Mouse (Mus musculus): ENCODE measurements at regions not wholly inside any gene's neighbourhood (a gene's known extent, or its start where the extent isn't known, plus 50 kb on each side); places are given as distances from the start of the nearest gene placed in this dataset.
A peak's percentile ranks its signal among the peaks of the same experiment; 100 is the strongest.

- H3K36me3 ChIP-seq (ENCODE audit: control insufficient read depth, insufficient read depth, low read length): no peaks in the 10 kb centered on the region
- ATAC-seq (ENCODE audit: low FRiP score, low TSS enrichment): no peak
- H3K4me1 ChIP-seq (ENCODE audit: control insufficient read depth, insufficient read depth, low read length): peaks cover 19% of the 10 kb centered on the region; the same call in 1 of the 2 replicates
- H3K4me3 ChIP-seq (ENCODE audit: low read length): no peak overlapping the region
- H3K27ac ChIP-seq (ENCODE audit: low read depth, low read length): no peak overlapping the region
- peaks cover 4% of the 10 kb centered on the region; the same call in 1 of the 2 replicates for H3K27me3 ChIP-seq (ENCODE audit: control insufficient read depth, insufficient read depth, low read length)
- H3K4me2 ChIP-seq (replicated peaks; ENCODE audit: low read depth, low read length): peak overlapping the region; percentile 19
- no peak overlapping the region for H3K9ac ChIP-seq (ENCODE audit: low read depth, low read length)
- H3K9me3 ChIP-seq (ENCODE audit: control insufficient read depth, low read length): no peaks in the 10 kb centered on the region
- 7% methylated on average over 13 of the region's 13 CpGs for WGBS
These were observed 128.6 kb downstream of the 2410131K14Rik start for GRCm38 (mm10) chr5:118373581-118373981.

GRCm38 (mm10) chr5:118374968-118375367 is 129.9 kb downstream of the 2410131K14Rik start:
- Histone ChIP-seq H3K4me2 (replicated peaks; ENCODE audit: low read depth, low read length) (no peak overlapping the region), H3K27me3 (ENCODE audit: control insufficient read depth, insufficient read depth, low read length) (peaks cover 4% of the 10 kb centered on the region; the same call in 1 of the 2 replicates), H3K9me3 (ENCODE audit: control insufficient read depth, low read length) (no peaks in the 10 kb centered on the region), H3K36me3 (ENCODE audit: control insufficient read depth, insufficient read depth, low read length) (no peaks in the 10 kb centered on the region), H3K27ac (ENCODE audit: low read depth, low read length) (no peak overlapping the region), H3K4me3 (ENCODE audit: low read length) (no peak overlapping the region), H3K9ac (ENCODE audit: low read depth, low read length) (no peak overlapping the region), H3K4me1 (ENCODE audit: control insufficient read depth, insufficient read depth, low read length) (peaks cover 30% of the 10 kb centered on the region; the same call in 1 of the 2 replicates)
- 0 out of 2 replicates have a peak, but pooled peaks have one; percentile 12 for ATAC-seq (ENCODE audit: low FRiP score, low TSS enrichment)
- 58% methylated on average over 2 of the region's 2 CpGs for WGBS

GRCm38 (mm10) chr5:118375916-118376315 is 130.9 kb downstream of the 2410131K14Rik start:
- peaks cover 4% of the 10 kb centered on the region; the same call in 1 of the 2 replicates for H3K27me3 ChIP-seq (ENCODE audit: control insufficient read depth, insufficient read depth, low read length)
- no peak overlapping the region for H3K9ac ChIP-seq (ENCODE audit: low read depth, low read length)
- no peaks in the 10 kb centered on the region for H3K36me3 ChIP-seq (ENCODE audit: control insufficient read depth, insufficient read depth, low read length)
- H3K4me2 ChIP-seq (replicated peaks; ENCODE audit: low read depth, low read length): no peak overlapping the region
- 40% methylated on average over 5 of the region's 5 CpGs for WGBS
- H3K4me1 ChIP-seq (ENCODE audit: control insufficient read depth, insufficient read depth, low read length): peaks cover 37% of the 10 kb centered on the region
- no peak overlapping the region for H3K4me3 ChIP-seq (ENCODE audit: low read length)
- no peak overlapping the region for H3K27ac ChIP-seq (ENCODE audit: low read depth, low read length)
- no peak for ATAC-seq (ENCODE audit: low FRiP score, low TSS enrichment)
- H3K9me3 ChIP-seq (ENCODE audit: control insufficient read depth, low read length): no peaks in the 10 kb centered on the region

- WGBS: 57% methylated on average over 5 of the region's 5 CpGs
- Histone ChIP-seq H3K9ac (ENCODE audit: low read depth, low read length) (no peak overlapping the region), H3K9me3 (ENCODE audit: control insufficient read depth, low read length) (no peaks in the 10 kb centered on the region), H3K27ac (ENCODE audit: low read depth, low read length) (no peak overlapping the region), H3K4me1 (ENCODE audit: control insufficient read depth, insufficient read depth, low read length) (peaks cover 38% of the 10 kb centered on the region), H3K27me3 (ENCODE audit: control insufficient read depth, insufficient read depth, low read length) (peaks cover 4% of the 10 kb centered on the region; the same call in 1 of the 2 replicates), H3K36me3 (ENCODE audit: control insufficient read depth, insufficient read depth, low read length) (no peaks in the 10 kb centered on the region), H3K4me3 (ENCODE audit: low read length) (no peak overlapping the region), H3K4me2 (replicated peaks; ENCODE audit: low read depth, low read length) (no peak overlapping the region)
- no peak for ATAC-seq (ENCODE audit: low FRiP score, low TSS enrichment)
These were observed 131.5 kb downstream of the 2410131K14Rik start for GRCm38 (mm10) chr5:118376478-118376877.

- Histone ChIP-seq H3K9ac (ENCODE audit: low read depth, low read length) (no peak overlapping the region), H3K36me3 (ENCODE audit: control insufficient read depth, insufficient read depth, low read length) (no peaks in the 10 kb centered on the region), H3K9me3 (ENCODE audit: control insufficient read depth, low read length) (no peaks in the 10 kb centered on the region), H3K27me3 (ENCODE audit: control insufficient read depth, insufficient read depth, low read length) (peaks cover 4% of the 10 kb centered on the region; the same call in 1 of the 2 replicates), H3K27ac (ENCODE audit: low read depth, low read length) (no peak overlapping the region), H3K4me1 (ENCODE audit: control insufficient read depth, insufficient read depth, low read length) (peaks cover 41% of the 10 kb centered on the region), H3K4me3 (ENCODE audit: low read length) (no peak overlapping the region), H3K4me2 (replicated peaks; ENCODE audit: low read depth, low read length) (no peak overlapping the region)
- ATAC-seq (ENCODE audit: low FRiP score, low TSS enrichment): no peak
- WGBS: 24% methylated on average over 8 of the region's 8 CpGs
These were observed 132.4 kb downstream of the 2410131K14Rik start for GRCm38 (mm10) chr5:118377402-118377848.

- H3K4me1 ChIP-seq (ENCODE audit: control insufficient read depth, insufficient read depth, low read length): peaks cover 34% of the 10 kb centered on the region
- no peak for ATAC-seq (ENCODE audit: low FRiP score, low TSS enrichment)
- no peak overlapping the region for H3K27ac ChIP-seq (ENCODE audit: low read depth, low read length)
- 53% methylated on average over 24 of the region's 24 CpGs for WGBS
- no peak overlapping the region for H3K4me2 ChIP-seq (replicated peaks; ENCODE audit: low read depth, low read length)
- no peaks in the 10 kb centered on the region for H3K9me3 ChIP-seq (ENCODE audit: control insufficient read depth, low read length)
- no peak overlapping the region for H3K4me3 ChIP-seq (ENCODE audit: low read length)
- no peaks in the 10 kb centered on the region for H3K36me3 ChIP-seq (ENCODE audit: control insufficient read depth, insufficient read depth, low read length)
- H3K9ac ChIP-seq (ENCODE audit: low read depth, low read length): no peak overlapping the region
- peaks cover 4% of the 10 kb centered on the region; the same call in 1 of the 2 replicates for H3K27me3 ChIP-seq (ENCODE audit: control insufficient read depth, insufficient read depth, low read length)
These were observed 134.4 kb downstream of the 2410131K14Rik start for GRCm38 (mm10) chr5:118379245-118380051.

GRCm38 (mm10) chr5:118380052-118380421 is 135.0 kb downstream of the 2410131K14Rik start:
- H3K4me3 ChIP-seq (ENCODE audit: low read length): peak overlapping the region; percentile 46; the same call in 1 of the 2 replicates
- peak overlapping the region; percentile 68; the same call in 1 of the 2 replicates for H3K27ac ChIP-seq (ENCODE audit: low read depth, low read length)
- peaks cover 4% of the 10 kb centered on the region; the same call in 1 of the 2 replicates for H3K27me3 ChIP-seq (ENCODE audit: control insufficient read depth, insufficient read depth, low read length)
- H3K4me1 ChIP-seq (ENCODE audit: control insufficient read depth, insufficient read depth, low read length): peaks cover 34% of the 10 kb centered on the region
- no peaks in the 10 kb centered on the region for H3K9me3 ChIP-seq (ENCODE audit: control insufficient read depth, low read length)
- 16% methylated on average over 5 of the region's 5 CpGs for WGBS
- H3K9ac ChIP-seq (ENCODE audit: low read depth, low read length): 0 out of 2 replicates have a peak overlapping the region, but pooled peaks have one; percentile 44
- no peak; the same call in 1 of the 2 replicates for ATAC-seq (ENCODE audit: low FRiP score, low TSS enrichment)
- H3K36me3 ChIP-seq (ENCODE audit: control insufficient read depth, insufficient read depth, low read length): no peaks in the 10 kb centered on the region
- H3K4me2 ChIP-seq (replicated peaks; ENCODE audit: low read depth, low read length): peak overlapping the region; percentile 72

GRCm38 (mm10) chr5:118380422-118381293 is 135.6 kb downstream of the 2410131K14Rik start:
- no peaks in the 10 kb centered on the region for H3K9me3 ChIP-seq (ENCODE audit: control insufficient read depth, low read length)
- no peaks in the 10 kb centered on the region for H3K27me3 ChIP-seq (ENCODE audit: control insufficient read depth, insufficient read depth, low read length)
- H3K27ac ChIP-seq (ENCODE audit: low read depth, low read length): peak overlapping the region; percentile 81
- H3K4me2 ChIP-seq (replicated peaks; ENCODE audit: low read depth, low read length): peak overlapping the region; percentile 72
- WGBS: under 1% methylated on average over 44 of the region's 45 CpGs
- peak; percentile 81 for ATAC-seq (ENCODE audit: low FRiP score, low TSS enrichment)
- peak overlapping the region; percentile 44 for H3K9ac ChIP-seq (ENCODE audit: low read depth, low read length)
- H3K36me3 ChIP-seq (ENCODE audit: control insufficient read depth, insufficient read depth, low read length): no peaks in the 10 kb centered on the region
- peak overlapping the region; percentile 46 for H3K4me3 ChIP-seq (ENCODE audit: low read length)
- peaks cover 27% of the 10 kb centered on the region for H3K4me1 ChIP-seq (ENCODE audit: control insufficient read depth, insufficient read depth, low read length)
